Mouse (Mus musculus) megakaryocyte progenitor cell, adult 5-6 weeks (primary cell): Measurements from ENCODE around the gene Dab2ip. TPM values are rescaled to one million over a fixed set of nuclear protein-coding genes. Genes with fewer than 3 reads are reported as not detected.

Experiments
- ATAC-seq: replicated peaks from 2 replicates; pipeline ENCODE4 v1.8.0; 2016; ENCODE audit warnings: mild to moderate bottlenecking, moderate TSS enrichment, inconsistent platforms; ENCODE audit not compliant: poor library complexity
- total RNA-seq, 2 experiments: library from RNA; stranded (forward) in 1 of 2; stranded (reverse) in 1 of 2; fragments of 157-497, 149-512 nt in 1 of 2; fragments of 200-1000 nt in 1 of 2; gene quantifications; 2 replicates each; pipeline versions ENCODE4 v1.2.3 to v1.2.4; 2015 to 2017

Dab2ip gene
- total RNA-seq, 2 experiments from 2014 or later, result 3.0 to 4.0 TPM

- ATAC-seq, result peak; percentile 86
These were observed 91.6 kb downstream of the Dab2ip start for GRCm38 (mm10) chr2:35649708-35650107.

- peak; percentile 37; the same call in 1 of the 2 replicates for ATAC-seq
These were observed 93.2 kb downstream of the Dab2ip start for GRCm38 (mm10) chr2:35651297-35651731.

GRCm38 (mm10) chr2:35652984-35653383, 94.9 kb downstream of the Dab2ip start:
- no peak for ATAC-seq

GRCm38 (mm10) chr2:35654795-35655194, 96.7 kb downstream of the Dab2ip start:
- ATAC-seq, result no peak

GRCm38 (mm10) chr2:35655996-35656395, 97.9 kb downstream of the Dab2ip start:
- ATAC-seq, result no peak

GRCm38 (mm10) chr2:35658311-35658710, 100.2 kb downstream of the Dab2ip start:
- no peak for ATAC-seq

GRCm38 (mm10) chr2:35659578-35660194, 101.6 kb downstream of the Dab2ip start:
- no peak for ATAC-seq

GRCm38 (mm10) chr2:35660953-35661374, 102.9 kb downstream of the Dab2ip start:
- ATAC-seq, result peak; percentile 35

GRCm38 (mm10) chr2:35661454-35662000, 103.5 kb downstream of the Dab2ip start:
- ATAC-seq, result peak; percentile 75

- ATAC-seq, result peak; percentile 35
These were observed 104.0 kb downstream of the Dab2ip start for GRCm38 (mm10) chr2:35662001-35662491.

- no peak for ATAC-seq
These were observed 104.9 kb downstream of the Dab2ip start for GRCm38 (mm10) chr2:35662738-35663550.

GRCm38 (mm10) chr2:35667746-35668145, 109.7 kb downstream of the Dab2ip start:
- no peak for ATAC-seq

GRCm38 (mm10) chr2:35669217-35669616, 111.2 kb downstream of the Dab2ip start:
- ATAC-seq, result no peak

- peak; percentile 61 for ATAC-seq
These were observed 111.7 kb downstream of the Dab2ip start for GRCm38 (mm10) chr2:35669748-35670147.

- no peak for ATAC-seq
These were observed 112.2 kb downstream of the Dab2ip start for GRCm38 (mm10) chr2:35670300-35670699.

GRCm38 (mm10) chr2:35671980-35672910, 114.2 kb downstream of the Dab2ip start:
- 0 out of 2 replicates have a peak, but pooled peaks have one; percentile 29 for ATAC-seq

- ATAC-seq, result no peak
These were observed 115.1 kb downstream of the Dab2ip start for GRCm38 (mm10) chr2:35673181-35673580.

GRCm38 (mm10) chr2:35673986-35674385, 115.9 kb downstream of the Dab2ip start:
- no peak for ATAC-seq

- ATAC-seq, result no peak
These were observed 116.4 kb downstream of the Dab2ip start for GRCm38 (mm10) chr2:35674431-35674830.

- ATAC-seq, result no peak
These were observed 118.1 kb downstream of the Dab2ip start for GRCm38 (mm10) chr2:35676075-35676665.
